Mouse (Mus musculus) thymus, adult 2 months (tissue): ENCODE data around the gene Gm17402.

Experiments
- CTCF ChIP-seq: fragments of 200-500 bp; IDR thresholded peaks from 2 replicates; pipeline ENCODE4 v1.5.1; 2012; ENCODE audit warnings: mild to moderate bottlenecking, control low read depth, low read length, moderate library complexity, borderline replicate concordance; ENCODE audit not compliant: control insufficient read depth, poor library complexity, insufficient read depth; ENCODE audit errors: extremely low read depth
- POLR2A ChIP-seq: fragments of 200-500 bp; IDR thresholded peaks from 2 replicates; pipeline ENCODE4 v1.6.1; 2012; ENCODE audit warnings: mild to moderate bottlenecking, low read length, control low read depth, moderate library complexity; ENCODE audit not compliant: control insufficient read depth, poor library complexity, insufficient read depth; ENCODE audit errors: extremely low read depth

DNA sequence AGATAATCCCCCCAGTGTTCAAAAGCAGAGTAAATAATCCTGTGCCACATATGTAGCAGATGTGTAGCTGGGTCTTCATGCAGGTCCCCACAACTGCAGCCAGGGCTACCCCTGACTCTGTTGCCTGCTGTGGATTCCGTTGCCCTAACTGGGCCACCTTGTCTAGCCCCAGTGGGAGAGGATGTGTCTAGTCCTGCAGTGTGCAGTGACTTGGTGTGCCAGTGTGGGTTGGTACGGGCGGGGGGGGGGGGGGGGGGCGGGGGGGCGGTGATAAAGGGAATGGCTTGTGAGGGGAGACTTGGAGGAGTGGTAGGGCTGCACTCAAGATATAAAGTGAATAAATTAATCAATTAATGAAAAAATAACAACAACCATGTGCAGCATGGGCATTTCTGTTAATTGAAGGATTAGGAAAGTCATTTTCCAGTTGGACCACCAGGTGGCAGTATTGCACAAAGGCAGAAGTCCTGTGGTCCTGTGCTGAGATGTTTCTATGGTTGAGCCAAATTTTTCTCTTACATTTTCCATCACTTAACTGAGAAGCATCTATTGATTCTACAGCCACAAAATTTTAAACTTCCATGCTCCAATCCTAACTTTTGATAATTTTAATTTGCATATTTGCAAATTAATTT lies 22.7 kb downstream of the Gm17402 start:
- no peak for TF ChIP-seq CTCF
- no peak for TF ChIP-seq POLR2A
